Mouse (Mus musculus) frontal cortex, postnatal 25 days (tissue): ENCODE data around the gene Gm17428.
"Not testable (repeated sequence)": the region's sequence is repeated elsewhere in the genome, so short reads cannot be mapped to it uniquely, and the experiment has no call there.

ENCODE experiments used
- DNase-seq, 2 experiments: peaks; one replicate each; pipeline ENCODE4 v3.0.0; 2022; ENCODE audit warnings: low spot score in 2 of 2

Gene Gm17428

DNA sequence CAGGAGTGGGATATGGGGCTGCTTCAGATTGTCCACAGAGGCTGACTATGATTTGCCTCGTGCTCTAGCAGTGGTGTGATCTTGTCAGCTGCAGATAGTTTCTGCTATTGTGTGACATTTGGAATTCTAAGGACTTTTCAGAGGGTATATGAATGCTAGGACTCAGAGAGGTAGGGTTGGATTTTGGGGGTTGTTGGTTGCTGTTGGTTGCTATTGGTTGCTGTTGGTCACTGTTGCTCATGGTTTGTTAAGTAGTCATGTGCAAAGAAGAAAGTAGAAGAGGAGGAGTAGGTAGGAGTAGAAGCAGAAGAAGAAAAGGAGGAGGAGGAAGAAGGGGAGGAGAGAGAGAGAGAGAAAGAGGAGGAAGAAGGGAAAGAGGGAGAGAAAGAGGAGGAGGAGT lies at the start of gene Gm17428:
TSS of gene Gm17428 (plus strand) at position 301 of the 400 bp plus-strand sequence.
- no peak for DNase-seq

DNA sequence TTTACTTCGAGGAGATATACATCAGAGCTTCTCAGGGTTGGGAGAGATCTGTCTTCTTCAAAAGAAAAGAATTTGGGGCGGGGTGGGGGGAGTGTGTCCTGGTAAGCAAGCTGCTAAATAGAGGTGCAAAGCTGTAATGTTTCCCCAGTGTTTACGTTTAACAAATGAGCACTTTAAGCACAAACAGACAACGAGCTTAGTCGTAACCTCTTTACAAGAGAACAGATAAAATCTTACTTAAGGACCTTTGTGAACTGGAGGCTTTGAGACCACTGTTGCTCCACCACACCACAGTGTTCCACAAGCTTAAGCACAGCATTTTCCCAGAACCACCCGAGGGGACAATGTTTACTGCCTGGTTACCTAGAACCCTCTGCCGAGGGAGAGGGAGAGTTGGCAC lies 49.4 kb upstream of the Gm17428 start:
- DNase-seq = no peak

GRCm38 (mm10) chr14:54929801-54930200 lies 46.9 kb upstream of the Gm17428 start:
- DNase-seq = no peak

DNA sequence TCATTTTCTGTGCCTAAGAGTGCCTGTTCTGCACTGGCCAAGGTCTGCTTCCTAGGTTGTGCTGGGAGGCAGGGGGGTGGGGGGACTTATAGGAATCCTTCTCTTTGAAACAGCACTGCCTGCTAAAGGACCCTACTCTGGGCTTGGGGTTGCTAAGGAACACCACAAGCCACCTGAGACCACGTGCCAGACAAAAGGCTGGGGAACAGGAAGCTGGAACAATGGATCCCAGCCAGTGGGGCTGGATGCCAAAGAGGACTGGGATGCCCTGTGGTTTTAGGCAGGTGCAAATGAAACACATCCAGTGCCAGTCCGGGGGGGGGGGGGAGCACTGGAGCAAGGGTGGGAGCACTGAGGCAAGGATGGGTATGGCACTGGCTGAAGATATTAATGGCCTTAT lies 46.3 kb upstream of the Gm17428 start:
- no peak for DNase-seq

DNA sequence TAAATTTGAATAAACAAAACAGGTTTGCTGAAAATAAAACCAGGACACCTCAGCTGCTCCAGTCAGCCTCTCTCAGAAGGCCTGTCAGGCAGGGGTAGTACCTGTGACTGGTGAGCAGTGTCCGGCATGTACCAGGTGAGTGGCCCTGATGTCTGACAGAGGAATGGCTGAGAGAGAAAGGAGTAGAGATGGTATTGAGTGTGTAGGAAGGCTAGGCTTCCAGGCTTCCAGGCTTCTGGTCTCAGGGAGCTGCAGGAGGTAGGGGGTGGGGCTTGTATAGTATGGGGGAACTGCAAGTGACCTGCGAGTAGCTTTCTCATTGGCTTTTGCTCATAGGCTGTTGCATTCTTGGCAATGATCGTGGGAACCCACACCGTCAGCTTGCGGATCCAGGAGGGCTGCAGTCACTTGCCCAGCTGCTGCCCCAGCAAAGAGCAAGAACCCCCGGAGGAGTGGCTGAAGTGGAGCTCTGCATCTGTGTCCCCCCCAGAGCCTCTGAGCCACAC lies 44.0 kb upstream of the Gm17428 start, which contains the start of gene Il25:
TSS of gene Il25 (plus strand) at position 51 of the 506 bp plus-strand sequence.
- no peak for DNase-seq

DNA sequence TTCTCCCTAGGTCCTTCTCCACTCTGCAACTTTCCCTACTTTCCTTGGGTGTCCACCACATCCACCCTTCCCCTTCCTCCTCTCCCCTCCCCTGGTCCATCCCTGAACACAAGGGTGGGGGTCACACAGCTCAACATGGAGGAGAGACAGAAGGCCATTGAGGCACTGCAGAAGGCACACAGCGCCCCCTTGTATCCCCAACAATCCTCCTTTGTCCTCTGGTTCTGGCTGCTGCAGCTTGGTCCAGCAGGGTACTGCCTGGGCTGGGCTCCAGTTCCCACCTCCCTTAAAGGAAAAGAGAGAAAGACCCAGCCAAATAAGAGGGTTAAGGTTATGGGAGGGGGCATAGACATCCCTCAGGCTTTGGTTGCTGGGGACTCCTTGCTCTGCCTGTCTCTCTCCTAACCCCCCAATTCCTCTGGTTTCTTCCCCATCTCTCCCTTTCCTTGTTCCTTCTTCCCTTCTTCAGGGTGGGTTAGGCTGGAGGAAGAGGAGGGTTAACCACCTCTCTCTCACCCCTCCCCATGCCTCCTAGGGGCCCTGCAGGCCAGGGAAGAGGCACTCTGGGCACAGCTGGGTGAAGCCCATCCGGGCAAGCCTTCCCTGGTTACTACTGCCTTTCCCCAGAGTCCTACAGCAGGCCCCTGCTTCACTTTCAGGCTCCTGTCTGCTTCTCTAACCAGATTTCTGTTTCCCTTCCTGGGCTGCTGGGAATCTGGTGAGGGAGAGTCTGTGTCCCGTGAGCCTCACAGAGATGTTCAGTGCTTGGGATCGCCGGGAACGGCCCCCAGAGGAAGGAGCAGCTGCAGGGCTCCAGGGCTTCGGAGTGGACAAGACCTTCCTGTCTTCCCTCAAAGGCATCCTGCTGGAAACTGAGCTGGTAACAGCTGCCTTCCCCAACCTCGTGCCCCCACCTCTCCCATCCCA lies 40.6 kb upstream of the Gm17428 start, which contains the start of gene Cmtm5:
TSS of gene Cmtm5 (plus strand) at position 358 of the 927 bp plus-strand sequence.
- peak; percentile 34 to 49 for DNase-seq

DNA sequence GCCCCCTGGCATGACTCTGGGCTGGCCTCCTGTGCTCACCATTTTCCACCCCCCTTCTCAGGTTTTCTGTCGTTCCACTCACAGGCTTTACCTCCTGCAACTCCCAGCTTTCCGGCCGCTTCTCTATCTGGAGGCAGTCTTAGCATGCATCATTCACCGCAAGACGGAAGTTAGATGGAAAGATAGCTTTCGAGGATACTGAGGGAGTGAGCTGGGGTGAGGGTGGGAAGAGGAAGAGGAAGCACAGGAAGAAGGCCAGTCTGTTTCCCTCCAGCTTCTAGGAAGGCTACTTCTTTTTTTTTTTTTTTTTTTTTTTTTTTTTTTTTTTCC lies 39.9 kb upstream of the Gm17428 start:
- no peak for DNase-seq

GRCm38 (mm10) chr14:54937361-54938182 lies 39.2 kb upstream of the Gm17428 start:
- no peak for DNase-seq

GRCm38 (mm10) chr14:54938431-54939219 lies 38.1 kb upstream of the Gm17428 start:
- DNase-seq = no peak

- DNase-seq = peak; percentile 25 to 43
Observed at GRCm38 (mm10) chr14:54939434-54940175, 37.1 kb upstream of the Gm17428 start.

DNA sequence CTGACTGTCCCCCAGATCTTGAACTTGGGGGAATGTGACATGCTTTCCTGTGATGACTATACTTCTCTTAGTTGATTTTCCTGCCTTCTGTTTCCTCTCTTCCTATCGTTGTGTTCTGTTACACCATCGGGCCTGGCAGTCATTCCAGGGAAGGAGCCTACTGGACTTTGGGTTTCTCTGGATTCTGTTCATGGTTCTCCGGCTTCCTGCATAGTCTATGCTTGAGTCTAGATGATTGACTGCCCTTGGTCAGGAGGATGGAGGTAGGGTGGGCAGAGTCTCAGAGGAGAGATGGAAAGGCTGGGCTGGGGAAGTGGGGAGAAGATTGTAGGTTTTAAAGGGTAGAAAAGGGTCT lies 36.6 kb upstream of the Gm17428 start:
- no peak for DNase-seq

DNA sequence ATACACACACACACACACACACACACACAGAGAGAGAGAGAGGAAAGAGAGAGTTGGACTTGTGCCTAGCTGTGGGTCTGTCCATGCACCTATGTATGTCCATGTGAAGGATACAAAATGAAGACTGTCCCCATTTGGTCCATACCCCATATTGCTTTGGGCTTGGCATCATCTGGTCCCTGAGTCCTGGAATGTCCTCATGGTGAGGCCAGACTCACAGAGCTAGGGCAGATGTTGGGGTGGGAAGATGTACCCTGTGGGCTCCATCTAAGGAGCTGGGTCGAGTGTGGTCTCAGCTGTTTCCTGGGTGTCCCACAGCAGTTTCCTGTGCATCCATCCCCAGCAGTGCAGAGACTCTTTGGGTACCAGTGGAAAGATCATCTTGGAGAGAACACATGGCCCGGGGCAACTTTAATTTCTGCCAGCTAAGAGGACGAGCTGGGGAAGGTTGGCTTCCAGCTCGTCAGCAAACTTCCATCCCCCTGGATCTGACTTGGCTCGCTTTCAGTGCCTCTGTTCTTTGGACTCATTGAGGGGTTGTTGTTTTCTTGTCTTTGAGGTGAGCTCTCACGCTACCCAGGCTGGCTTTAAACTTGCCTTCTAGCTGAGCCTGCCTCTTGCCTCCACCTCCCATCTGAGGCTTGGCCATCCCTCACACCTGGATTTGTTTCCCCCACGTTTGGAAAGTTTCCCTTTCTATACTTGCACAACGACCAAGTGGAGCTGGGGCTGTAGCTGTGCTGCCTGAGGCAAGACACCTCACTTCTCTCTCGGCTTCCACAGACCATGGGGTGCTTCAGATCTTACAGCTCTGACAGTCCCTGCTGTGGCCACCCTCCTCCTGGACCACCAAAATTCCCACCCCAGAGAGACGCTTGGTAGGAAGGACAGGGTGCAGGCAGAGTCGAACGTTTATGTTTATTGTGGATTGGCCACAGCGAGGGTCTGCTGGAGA lies 35.4 kb upstream of the Gm17428 start:
- no peak for DNase-seq

GRCm38 (mm10) chr14:54942479-54942878 lies 34.3 kb upstream of the Gm17428 start:
- DNase-seq = no peak

GRCm38 (mm10) chr14:54943971-54944370 lies 32.8 kb upstream of the Gm17428 start:
- no peak for DNase-seq

- no peak for DNase-seq
Observed at GRCm38 (mm10) chr14:54944939-54945338, 31.8 kb upstream of the Gm17428 start.

DNA sequence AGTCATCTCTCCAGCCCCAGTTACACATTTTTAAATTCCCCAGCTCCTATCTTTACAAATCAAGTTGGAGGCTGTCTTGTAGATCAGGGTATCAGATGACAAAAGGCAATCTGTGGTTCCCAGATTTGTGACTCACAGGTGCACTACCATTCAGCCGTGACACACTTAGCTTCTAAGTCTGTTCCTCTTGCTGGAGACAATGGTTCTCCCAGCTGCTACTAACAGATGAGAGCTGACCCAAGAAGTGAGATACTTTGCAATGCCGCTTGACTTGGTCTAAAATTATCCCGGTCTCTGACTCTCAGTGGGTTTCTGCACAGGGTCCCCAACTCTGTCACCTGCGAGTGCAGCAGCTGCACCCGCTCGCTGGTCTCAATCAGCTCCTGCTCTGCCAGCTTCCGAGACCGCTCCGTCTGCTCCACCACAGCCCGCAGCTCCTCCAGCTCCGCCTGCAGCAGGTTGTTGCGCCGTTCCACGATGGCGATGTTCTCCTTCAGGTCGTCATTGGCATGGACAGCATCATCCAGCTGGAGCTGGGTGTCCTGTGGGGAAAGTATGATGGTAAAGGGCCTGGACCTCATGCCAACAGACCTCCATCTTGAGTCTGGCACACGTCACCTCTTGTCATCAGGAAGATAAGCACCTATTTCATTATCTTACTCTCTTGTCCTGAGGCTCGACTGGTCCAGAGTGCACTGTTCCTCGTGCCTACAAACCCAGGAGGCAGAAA lies 30.6 kb upstream of the Gm17428 start:
- no peak for DNase-seq

DNA sequence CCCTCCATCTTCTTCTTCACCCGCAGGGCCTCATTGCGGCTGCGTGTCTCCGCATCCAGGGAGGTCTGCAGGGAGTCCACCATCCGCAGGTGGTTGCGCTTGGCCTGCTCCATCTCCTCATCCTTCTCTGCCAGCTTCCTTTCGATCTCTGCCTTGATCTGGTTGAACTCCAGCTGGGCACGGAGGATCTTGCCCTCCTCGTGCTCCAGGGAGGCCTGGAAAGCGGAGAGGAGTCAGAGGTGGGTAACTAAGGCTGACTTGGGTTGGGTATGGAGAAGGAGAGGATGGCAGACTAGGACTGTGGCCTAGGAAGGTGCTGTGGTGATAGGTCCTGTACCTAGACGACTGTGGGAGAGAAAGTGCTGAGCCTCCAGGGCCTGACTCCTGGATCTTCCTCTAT lies 29.7 kb upstream of the Gm17428 start:
- not testable (repeated sequence) for DNase-seq

DNA sequence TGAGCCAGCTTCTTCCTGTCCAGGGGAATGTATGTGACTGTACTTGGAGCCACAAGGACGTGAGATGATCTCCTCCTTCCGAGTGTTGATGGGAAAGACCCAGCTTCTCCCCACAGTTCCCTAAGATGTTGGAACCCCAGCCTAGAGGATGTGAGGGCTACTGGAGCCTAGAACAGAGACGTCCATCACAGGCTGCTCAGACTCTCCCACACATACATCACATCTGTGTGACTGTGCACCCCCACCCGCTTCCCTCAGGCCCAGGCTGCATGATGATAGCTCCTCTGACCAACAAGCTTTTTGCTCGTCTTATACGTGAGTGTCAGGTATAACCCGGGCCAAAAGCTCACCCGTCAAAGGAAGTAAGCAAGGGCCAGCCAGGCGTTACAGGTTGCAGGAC lies 28.0 kb upstream of the Gm17428 start:
- DNase-seq = no peak

DNA sequence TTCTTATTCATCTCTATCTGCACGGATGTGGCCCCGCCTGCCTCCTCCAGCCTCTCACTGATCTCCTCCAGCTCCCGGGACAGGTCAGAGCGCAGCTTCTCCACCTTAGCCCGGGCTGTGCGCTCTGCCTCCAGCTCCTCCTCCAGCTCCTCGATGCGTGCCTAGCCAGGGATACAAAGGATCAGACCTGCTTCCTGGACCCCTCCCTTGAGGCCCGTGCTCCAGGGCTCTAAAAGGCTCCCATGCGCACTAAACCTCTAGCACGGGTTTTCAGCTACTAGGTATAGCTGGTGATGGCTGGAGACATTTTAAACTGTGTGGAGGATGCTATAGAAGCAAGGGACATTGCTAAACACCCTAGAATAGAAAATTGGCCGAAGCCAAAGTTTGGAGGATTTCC lies 26.2 kb upstream of the Gm17428 start:
- DNase-seq = no peak
